In genomic region chr17:86452934-86453333, GRCm38 (mm10) we compare ENCODE assay signal across 20 mouse cellular contexts. TPM values are rescaled to one million over a fixed set of nuclear protein-coding genes. Genes with fewer than 3 reads are reported as not detected.
"Had no signal": no experiment of that assay in that cellular context is flagged by ENCODE, and none has a peak within 500 bp of the region (broad histone marks: within the 10 kb centered on the region; RNA-seq: fewer than 3 reads in every experiment).

No protein-coding gene starts in this region.

- H3K4me2 ChIP-seq: lung, embryonic 14.5 days; midbrain, embryonic 12.5 days; neural tube, embryonic 13.5 days; neural tube, embryonic 15.5 days had no signal

- DNase-seq: lung, adult 18-20 months; lung, embryonic 14.5 days; lung, postnatal 10 days; lung, postnatal 4 days; midbrain, embryonic 14.5 days; retina, postnatal 1 day; right cerebral cortex, adult 18-20 months; right cerebral cortex, postnatal 25 days; right cerebral cortex, postnatal 4 days; spleen, adult 18-20 months; thymus, adult 18-20 months; thymus, postnatal 14 days; thymus, postnatal 36 days had no signal

- H3K36me3 ChIP-seq: midbrain, embryonic 10.5 days; midbrain, embryonic 12.5 days; neural tube, embryonic 13.5 days; neural tube, embryonic 15.5 days had no signal

- ATAC-seq: midbrain, embryonic 16.5 days had no signal

- H3K9ac ChIP-seq: lung, embryonic 14.5 days; midbrain, embryonic 12.5 days; neural tube, embryonic 13.5 days; neural tube, embryonic 15.5 days had no signal

- H3K4me3 ChIP-seq: midbrain, embryonic 10.5 days; midbrain, embryonic 12.5 days; myocyte; neural tube, embryonic 13.5 days; neural tube, embryonic 15.5 days had no signal

- H3K9me3 ChIP-seq: neural tube, embryonic 13.5 days; neural tube, embryonic 15.5 days had no signal

- H3K4me1 ChIP-seq: midbrain, embryonic 10.5 days; midbrain, embryonic 12.5 days; neural tube, embryonic 13.5 days; neural tube, embryonic 15.5 days had no signal

- H3K27me3 ChIP-seq: midbrain, embryonic 12.5 days; neural tube, embryonic 13.5 days; neural tube, embryonic 15.5 days had no signal

- H3K27ac ChIP-seq: midbrain, embryonic 10.5 days; midbrain, embryonic 12.5 days; neural tube, embryonic 13.5 days; neural tube, embryonic 15.5 days had no signal

RNA-seq across cellular contexts. Expression of gene Gm10309, which starts 52.1 kb away (rescaled TPM):
- total RNA-seq: megakaryocyte-erythroid progenitor cell, adult 5-6 weeks had no signal
